Mouse (Mus musculus) urinary bladder, postnatal 14 days (tissue): ENCODE data around the gene Pigl.

Experiments used
- DNase-seq: peaks from one replicate; pipeline ENCODE4 v3.0.0; 2021; ENCODE audit warnings: low spot score

Pigl gene

DNA sequence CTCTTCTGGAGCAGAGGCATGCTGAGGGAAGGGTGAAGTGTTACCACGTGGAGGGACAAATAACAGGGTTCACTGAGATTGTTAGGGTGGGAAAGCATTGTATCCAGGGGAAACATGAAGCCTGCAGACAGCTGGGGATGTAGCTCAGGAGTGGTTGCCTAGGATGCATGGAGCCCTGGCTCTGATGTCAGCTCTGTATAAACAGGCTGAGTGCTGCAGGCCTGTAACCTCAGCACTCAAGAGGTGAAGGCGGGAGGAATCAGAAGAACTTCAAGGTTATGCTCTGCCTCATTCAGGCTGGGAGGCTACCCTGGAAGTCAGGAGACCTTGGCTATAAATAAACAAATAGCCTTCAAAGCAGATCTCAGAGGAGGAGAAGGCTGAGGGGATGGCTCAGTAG is 60.7 kb downstream of the Pigl start:
- DNase-seq = no peak

DNA sequence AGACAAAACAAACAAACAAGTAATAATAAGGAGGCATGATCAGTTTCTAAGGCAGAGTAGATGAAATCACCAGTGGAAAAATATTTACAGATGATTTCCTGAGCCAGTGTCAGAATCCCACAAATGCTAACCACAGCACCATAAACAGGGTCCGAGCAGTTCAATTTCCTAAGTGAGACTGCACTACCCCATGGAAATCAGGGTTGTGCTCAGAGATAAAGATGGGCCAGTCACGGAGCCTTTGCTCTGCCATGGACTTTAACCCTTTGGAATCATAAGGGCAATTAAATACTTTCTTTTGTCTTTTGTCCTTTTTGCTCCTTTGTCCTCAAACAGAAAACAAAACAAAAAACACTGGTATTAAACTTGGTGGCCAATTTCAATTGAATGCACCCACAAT is 64.0 kb downstream of the Pigl start:
- no peak for DNase-seq

DNA sequence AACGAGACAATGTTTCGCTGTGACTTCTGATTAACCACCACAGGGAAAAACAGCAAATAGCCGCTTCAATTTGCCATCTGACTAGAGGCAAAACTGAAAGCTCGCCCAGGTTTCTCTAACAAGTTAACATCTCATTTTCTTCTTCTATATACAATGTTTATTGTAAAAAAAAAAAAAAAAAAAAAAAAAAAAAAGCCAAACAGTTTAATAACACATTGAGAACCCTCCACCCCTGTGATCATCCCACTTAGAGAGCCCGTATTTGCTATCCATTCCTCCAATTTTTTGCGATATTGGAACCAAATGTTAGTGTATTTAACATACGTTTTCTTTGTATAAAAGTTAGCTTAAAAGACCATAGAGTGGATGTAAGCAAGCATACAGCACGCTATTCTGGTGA is 78.8 kb downstream of the Pigl start:
- DNase-seq = no peak

DNA sequence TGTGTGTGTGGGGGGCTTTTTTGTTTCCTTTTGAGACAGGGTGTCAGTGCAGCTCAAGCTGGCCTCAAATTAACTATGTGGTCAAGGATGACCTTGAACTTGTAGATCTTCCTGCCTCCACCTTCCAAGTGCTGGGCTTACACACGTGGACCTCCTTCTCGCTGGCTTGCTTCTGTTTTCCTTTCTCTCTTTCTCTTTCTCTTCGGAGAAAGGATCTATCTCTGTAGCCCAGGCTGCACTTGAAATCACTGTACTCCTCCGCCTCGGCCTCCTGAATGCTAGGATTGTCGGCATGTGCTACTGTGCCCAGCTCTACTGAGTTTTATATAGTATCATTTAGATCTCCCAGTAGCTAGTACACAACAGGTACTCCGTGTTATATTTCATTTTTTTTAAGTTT is 79.3 kb downstream of the Pigl start:
- no peak for DNase-seq

DNA sequence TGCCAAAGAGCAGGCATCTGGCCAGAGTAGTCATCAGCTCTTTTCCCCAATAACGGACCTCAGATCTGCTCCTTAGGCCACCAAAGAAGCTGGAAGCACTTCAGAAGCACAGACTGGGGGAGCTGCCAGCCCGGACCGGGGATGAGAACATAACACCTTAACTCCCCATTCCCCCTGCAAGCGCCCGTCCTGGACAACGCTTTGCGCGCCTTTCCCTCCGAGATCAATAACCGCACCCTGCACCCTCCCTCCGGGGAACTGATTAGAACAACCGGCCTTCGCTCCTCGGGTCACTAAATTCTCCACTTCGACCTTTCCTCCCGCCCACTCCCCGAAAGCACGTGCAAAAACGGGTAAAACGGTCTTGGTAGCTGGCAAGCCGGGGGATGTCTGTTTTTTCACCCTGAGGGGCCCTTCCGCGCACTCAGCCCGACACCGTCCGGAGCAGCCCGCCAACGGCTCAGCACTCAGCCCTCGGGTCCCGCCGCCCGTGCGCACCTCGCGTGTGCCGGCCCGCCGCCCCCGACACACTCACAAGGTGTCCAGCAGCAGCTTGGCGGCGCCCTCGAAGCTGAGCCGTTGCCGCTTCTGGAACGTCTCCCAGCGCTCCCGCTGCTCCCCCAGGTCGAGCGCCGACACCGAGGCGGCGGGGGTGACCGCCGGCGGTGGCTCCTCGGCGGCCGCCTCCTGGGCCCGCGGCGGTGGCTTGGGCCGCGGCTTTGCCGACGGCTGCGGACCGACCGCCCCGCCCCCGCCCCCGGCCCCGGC is 80.2 kb downstream of the Pigl start:
- peak; percentile 57 for DNase-seq

DNA sequence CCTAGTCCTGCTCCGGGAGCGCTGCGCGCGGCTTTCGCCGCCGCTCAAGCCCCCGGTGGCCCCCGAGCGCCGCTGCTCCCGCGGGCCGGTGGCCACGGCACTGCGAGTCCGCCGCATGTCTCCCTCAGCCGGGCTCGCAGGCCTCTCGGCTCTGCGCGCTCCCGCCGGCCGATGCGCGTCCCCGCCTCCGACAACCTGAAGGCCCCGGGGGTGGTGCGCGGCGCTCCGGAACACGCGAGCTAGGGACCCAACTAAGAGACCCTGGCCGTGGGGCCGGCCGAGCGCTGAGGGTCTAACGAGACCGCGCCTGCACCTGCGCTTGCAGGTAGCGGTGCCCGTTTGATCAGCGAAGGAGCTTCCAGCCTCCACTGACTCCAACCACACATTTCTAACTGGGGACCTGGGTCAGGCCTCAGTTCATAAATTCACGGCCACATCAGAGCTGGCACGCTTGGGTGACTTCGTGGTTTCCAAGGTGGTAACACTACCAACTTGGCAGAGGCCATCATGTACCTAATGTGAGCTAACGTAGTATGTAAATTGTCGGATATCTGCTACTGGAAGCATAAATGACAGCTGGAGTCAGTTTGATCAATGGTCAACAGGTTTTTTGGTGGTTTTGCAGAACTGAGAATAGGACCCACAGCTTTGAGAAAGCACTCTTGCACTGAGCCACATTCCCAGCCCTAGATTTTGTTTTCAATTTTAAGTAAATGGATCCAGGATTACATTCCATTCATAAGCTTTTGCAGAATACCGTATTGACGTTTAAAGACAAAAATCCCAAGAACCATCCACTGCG is 81.0 kb downstream of the Pigl start, which contains the start of gene Cenpv:
TSS of gene Cenpv (minus strand) at position 173 of the 802 bp plus-strand sequence.
- peak; percentile 70 for DNase-seq

DNA sequence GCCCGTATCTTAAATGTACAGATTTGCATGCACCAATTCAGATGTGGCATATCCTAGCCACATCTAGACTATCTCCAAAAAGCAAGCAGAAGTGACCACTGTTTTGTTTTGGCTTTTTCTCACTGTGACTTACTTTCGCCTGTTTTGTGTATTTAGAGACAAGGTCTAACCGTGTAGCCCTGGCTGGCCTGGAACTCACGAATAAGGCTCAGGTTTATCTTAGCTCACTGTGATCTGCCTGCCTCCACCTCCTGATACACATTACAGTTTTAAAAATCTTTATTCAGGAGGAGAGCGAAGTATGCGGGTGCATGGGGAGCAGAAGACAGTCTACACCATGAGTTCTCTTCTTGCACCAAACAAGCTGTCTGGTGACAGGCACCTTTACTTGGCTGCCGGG is 81.9 kb downstream of the Pigl start:
- no peak for DNase-seq

DNA sequence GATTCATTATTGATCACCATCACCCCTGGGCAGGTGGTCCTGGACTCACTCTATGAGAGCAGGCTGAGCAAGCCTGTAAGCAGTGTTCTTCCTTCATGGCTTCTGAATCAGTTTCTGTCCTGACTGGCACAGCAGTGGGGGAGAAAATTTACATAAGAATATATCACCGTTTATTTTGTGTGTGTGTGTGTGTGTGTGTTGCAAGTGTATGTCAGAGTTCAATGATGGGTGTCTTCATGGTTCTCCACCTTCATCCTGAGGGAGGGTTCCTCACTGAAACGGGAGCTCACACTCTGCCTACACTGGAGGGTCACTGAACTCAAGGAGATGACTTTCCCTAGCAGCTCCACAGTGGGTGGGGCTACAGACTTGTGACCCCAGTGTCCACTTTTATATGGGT is 82.7 kb downstream of the Pigl start:
- no peak for DNase-seq

DNA sequence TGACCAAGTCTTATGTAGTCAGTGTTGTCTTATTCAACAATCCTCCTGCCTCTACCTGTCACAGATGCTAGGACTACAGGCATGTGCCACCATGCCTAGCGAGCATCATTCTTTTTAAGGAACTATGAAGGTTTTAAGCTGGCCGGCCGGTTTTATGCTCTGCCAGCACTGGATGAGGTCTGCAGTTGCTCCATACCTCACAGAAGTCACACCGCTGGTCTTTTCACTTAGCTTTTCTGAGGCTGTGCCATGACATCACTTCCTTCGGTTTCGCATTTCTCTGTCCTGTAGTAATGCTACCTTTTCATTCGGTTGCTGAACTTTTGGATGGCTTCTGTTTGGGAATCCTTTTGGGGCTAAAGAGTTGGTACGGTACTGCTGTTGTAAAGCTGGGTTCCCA is 83.3 kb downstream of the Pigl start:
- DNase-seq = no peak

DNA sequence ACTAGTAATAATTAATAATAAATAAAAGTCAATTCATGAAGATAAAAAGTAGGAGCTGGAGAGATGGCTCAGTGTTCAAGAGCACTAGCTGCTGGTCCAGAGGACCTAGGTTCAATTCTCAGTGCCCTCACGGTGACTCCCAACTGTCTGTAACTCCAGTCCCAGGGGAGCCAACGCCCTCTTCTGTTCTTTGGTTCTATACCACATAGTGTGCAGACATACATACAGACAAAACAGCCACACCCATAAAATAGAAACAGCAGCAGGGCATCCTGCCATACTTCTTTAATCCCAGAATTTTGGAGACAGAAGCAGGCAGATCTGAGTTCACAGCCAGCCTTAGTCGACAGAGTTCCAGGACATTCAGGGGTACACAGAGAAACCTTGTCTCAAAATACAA is 85.7 kb downstream of the Pigl start:
- DNase-seq = no peak

DNA sequence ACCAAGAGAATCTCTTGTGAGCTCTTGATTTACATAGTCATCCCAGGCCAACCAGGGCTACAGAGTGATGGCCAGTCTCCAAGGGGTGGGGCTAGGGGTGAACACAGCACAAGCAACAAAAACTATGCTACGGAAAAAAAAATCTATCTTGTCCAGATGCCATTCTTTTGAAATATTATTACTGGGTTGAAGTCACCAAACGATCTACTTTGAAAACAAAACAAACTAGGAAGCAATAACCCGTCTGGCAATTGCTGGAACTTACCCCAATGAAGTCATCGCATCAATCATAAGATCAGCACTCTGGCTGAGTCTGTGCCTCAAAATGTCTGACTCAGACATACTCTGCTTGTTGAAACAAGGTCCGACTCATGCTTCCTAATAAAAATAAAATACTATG is 91.5 kb downstream of the Pigl start:
- DNase-seq = peak; percentile 81

DNA sequence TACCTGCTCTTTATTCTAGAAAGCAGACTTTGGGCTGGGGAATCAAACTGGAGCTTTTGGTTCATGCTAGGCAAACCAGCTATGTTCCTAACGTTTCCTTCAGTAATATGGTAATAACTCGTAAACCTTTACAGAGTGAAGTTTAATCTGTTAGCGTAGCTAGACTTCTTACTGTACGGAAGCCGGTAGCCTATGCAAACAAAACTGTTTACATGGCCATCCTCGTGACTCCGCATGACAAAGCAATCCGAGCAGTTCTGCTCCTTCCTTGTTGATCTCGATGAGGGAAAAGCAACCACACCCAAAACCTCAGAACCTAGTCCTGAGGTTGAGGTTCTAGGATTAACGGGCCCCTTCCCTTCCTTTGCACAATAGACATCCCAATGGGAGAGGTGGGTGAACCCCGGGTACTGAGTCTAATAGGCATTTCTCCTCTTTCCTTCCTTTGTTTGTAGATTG is 92.0 kb downstream of the Pigl start:
- DNase-seq = peak; percentile 77

DNA sequence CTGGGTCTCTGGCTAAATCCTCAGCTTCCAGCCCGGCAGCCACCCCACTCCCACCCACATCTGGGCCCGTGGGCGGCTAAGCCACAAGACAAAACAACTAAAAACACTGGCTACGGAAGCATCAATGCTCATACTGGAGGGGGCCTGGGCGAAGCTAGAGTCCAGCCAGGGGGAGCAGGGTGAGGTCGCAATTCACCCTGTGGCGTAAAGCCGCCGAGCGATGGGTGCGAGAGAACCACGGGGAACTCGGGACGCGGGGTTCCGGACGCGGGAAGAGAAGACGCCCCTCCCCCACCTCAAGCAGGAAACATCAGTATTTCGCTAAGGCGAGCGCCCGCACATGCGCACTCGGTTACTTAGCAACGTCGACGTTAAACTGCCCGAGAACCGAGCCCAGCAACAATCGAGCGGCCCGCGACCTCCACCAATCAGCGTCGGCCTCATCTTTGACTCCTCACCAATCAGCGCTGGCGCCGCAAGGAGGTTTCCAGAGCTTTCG is 92.5 kb downstream of the Pigl start, which contains the start of gene Ubb:
TSS of gene Ubb (plus strand) at position 445 of the 499 bp plus-strand sequence.
- peak; percentile 99 for DNase-seq

DNA sequence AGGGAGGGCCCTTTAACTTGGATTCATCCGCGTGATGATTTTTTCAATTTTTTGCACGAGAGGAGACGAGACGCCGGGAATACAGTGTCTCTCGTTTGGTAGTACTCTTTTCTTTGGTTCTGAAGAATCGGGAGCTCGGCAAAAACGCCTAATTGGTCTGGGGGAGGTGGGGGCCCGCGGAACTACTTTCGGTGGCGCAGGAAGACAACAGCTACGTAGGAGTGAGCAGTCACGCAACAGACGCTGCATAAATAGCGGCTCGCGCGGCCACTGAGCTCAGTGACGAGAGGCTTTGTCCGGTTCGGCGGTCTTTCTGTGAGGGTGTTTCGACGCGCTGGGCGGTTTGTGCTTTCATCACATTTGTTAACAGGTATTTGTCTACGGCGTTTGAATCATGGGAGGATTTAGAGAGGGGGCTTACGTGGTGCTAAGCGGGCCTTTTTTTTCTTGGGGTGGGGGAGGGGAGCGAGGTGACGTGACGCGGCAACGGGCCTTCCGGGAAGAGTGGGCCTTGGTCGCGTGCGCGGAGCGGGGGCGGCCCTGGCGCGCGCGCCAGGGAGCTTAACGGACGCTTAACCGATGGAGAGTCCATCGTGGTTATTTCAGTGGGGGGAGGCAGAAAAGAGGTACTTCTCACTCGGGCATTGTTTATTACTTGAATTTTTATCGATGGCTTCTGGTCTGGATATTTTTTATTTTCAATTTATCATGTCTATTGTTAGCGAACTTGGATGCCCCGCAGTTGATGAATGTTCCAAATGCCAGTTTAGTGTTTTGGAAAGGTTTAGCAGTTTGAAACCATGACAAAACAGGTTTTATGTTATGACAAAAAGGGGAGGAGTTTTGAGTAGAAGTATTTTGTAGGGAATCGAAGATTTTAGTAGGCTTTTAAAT is 93.2 kb downstream of the Pigl start:
- peak; percentile 92 for DNase-seq

DNA sequence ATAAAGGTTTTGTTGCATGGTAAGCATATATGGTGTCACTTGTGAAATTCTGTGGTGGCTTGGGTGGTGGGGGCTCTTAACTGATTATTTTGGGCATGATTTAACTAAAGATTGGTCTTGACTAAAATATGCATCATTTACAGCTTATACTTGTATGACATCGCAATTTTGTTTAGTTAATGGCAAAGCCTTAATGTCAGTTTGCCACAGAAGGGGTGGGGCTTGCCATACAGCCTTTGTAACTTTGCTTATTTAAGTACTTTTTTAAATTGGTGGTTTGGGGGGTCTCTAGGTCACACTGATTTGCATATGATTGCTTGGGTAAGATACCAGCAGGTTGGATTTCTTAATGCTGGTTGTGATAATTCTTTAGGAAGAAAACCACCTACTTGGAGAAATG is 94.9 kb downstream of the Pigl start:
- no peak for DNase-seq

DNA sequence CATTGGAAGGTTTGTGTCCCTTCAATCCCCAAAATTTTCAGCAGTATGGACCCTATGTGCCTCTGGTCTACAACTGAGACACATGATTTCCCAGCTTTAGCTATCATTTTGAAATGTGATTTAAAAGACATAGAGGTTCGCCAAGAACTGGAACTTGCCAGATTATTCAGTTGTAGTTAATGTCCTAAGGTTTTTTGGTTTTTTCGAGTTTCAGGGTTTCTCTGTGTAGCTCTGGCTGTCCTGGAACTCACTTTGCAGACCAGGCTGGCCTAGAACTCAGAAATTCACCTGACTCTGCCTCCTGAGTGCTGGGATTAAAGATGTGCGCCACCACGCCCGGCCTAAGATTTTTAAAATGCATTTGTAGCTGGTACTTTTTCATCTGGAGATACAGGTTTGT is 95.4 kb downstream of the Pigl start:
- DNase-seq = no peak

DNA sequence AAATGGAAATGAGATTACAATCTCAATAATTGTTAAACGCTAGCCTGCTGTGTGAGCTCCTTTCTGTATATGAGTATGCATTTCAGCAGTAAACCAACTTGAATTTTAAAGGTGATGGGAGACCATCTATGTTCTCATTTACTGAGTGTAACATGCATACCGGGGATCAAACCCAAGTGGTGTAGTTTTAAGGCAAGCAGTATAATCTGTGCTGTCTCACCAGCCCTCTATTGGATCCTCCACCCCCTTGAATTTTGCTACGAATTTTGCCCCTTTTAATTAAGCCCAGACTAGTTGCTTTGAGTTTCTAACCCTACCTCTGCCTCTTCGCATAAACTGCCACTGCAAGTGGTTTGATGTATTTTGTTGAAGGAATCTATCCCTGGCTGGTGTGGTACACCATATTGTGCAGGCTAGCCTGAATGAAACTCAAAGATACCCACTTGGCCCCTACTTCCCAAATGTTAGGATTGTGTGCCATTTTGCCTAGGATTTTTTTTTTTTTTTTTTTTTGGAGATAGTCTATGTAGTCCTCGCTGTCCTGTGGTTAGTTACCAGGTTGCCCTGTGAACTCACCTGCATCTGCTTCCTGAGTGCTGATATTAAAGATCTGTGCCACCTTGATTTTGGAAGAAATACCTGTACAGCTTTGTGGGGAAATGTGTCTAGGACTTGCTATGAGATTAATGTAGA is 96.0 kb downstream of the Pigl start:
- no peak for DNase-seq

DNA sequence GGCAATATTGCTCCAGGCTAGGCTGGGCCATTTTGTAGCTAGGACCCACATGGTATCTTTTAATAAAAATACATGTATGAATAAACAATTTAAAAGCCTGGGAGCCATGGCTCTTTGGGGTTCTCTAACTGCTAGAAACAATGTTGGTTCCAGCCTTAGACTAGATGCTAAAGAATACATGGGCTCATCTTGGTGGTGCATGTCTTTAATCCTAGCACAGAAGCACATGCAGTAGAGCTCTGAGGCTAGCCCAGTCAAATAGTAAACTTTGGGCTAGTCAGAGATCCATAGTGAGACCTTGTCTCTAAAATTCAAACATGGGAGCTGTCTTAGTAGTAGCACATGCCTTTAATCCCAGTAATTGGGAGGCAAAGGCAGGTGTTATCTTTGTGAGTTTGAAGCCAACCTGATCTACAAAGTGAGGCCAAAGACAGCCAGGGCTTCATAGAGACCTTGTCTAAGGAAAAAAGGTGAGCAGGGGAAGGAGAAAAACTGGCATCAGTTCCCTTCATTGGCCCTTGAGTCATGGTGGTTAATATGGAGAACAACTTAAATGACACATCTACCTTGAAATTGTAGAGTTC is 96.8 kb downstream of the Pigl start:
- no peak for DNase-seq

DNA sequence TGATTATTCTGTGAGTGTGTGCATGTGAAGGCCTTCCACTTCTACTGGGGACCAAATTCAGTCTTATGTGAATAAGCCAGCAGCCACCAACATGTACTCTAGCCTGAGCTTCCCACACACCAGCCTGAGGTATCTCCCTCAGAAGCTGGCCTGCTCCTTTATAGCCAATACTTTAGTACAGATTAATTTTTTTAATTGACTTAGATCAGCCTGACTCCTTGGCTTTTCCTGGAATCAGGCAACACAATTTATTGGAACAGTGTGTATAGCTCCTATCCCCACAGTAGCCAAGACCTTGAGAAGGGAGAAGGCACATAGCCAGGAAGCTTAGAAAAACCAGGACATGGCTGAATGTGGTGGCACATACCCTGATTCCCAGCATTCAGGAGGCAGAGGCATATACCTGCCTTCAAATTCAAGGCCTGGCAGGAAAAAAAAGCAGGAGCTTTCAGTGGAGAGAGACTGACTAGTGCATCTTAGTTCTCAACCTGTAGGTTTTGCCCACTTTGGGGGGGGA is 97.7 kb downstream of the Pigl start:
- no peak for DNase-seq

DNA sequence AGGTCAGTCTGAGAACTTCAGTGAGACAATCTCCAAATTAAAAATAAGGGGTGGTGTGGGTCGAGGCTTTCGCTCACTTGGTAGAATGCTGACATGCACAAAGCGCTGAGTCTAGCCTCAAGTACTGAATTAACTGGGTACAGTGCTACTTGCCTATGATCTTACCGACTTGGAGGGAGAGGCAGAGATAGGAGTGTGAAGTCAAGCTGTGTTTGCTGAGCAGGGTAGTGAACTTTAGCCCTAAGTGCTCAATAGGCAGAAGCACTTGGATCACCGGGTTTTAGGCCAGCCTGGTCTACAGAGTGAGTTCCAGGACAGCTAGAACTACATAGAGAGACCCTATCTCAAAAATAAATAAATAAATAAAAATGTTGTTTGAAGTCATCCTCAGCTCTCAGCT is 98.9 kb downstream of the Pigl start:
- DNase-seq = no peak

DNA sequence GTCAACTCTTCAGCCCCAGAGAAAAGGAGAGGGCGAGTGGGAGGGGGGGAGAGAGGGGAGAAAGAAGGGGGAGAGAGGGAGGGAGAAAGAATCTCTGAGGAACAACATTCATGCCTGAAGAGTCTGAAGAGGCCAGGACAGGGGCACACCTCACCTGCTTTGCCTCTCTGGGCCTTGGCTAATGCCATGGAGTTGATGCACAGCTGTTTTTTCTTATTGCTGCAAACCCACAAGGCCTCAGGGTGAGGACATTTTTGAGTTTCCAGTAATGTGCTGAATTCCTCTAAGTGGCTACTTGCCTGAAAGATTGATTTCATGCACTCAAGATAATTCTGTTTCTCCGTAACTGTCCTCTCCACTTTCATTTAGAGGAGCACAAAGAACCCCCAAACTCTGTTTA is 99.9 kb downstream of the Pigl start:
- no peak for DNase-seq
